Mouse (Mus musculus) retina, postnatal 1 day (tissue): ENCODE data around the gene Mms22l.
"Not testable (repeated sequence)": the region's sequence is repeated elsewhere in the genome, so short reads cannot be mapped to it uniquely, and the experiment has no call there.

Experiments
- DNase-seq: peaks from one replicate; pipeline ENCODE4 v3.0.0-alpha.2; 2012

Gene Mms22l

DNA sequence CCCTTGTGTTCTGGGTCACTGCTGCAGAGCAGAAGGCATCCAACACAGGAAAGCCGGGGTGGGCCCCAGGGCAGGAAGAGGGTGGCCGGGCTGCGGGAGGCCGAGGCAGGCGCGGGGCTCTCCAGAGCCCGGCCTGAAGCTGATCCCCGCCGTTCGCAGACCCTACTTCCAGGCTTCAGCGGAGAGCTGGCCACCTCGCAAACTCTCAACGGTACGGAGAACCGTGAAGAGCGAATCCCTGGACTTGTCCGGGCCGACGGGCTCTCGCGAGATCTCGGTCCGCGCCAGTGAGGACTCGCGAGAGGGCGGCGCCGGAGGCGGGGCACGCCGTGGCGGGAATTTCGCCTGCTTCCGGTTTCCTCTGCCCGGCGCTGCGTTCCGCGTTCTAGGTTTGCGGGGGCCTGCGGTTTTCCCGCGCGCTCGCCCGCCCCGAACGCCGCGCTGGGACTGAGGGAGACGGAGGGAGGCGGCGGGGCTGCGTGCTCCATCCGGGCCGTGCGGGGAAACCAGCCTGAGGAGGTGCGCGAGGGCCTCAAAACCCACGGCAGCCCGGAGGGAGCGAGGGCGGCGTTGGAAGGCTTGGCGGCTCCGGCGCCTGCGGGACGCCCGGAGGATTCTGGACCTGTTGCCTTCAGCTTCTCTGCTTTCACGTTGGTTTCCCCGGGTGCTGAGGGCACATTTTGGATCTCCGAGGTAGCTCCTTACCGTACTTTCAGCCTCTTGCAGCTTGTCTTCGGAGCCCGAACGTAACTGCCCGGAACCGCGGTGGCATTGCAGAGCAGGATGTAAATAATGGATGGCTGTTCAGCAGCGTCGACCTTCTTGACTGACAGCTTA is at the start of gene Mms22l:
Gene Mms22l, plus strand, starts transcription at position 336 of the 837 bp plus-strand sequence.
- DNase-seq = peak; percentile 97

DNA sequence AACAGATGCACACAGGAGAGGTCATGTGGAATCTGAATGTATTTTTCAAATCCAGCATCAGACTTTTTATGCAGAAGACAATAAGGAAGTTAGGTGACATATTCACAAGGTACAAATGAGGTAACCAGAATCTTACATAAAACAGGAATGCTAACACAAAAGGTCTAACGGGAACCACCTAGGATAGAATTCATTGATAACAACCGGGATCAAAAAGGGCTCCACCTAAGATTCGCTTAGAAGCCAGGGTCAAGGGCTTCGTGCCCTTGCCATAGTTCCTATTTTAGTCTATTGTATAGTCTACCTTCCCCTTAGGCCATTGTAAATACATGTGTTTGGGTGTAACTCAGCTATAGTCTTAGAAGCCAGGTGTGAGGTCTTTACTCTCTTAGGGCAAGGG is 12.2 kb upstream of the Mms22l start:
- not testable (repeated sequence) for DNase-seq

DNA sequence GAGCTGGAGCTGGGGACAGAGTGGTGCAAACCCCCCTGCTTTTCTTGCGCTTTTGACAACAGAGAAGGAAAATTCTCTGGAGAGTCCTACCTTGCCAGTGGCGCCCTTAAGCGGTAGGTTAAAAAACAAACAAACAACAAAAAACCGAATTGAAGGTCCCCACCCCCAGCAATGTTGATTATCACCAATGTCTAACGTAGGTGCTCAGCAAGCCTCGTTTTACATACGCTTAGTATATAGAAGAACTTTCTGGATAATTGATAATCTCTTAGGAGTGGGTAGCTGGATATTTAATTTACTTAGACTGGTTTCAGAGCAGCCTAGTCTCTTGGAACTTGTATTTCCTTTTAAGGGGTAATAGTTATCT is 685 bp downstream of the Mms22l start:
- no peak for DNase-seq

DNA sequence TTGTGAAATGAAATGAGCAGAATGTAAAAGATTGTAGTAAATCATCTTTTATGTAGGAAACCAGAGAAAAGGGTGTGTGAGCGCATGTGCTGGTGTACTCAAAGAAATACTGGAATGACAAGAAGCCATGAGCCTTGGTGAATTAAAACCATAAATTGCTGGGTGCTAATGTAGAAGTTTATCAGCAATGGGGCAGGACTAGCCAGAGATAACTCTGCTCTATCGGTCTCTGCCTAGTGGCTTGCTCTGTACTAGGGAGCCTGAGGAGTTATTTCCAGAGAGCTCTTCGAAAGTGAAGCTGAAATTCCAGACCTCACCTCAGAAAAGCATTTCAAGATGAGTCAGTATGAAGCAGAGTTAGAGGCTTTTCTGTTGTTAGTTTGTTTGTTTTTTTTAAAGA is 12.9 kb downstream of the Mms22l start:
- DNase-seq = no peak

DNA sequence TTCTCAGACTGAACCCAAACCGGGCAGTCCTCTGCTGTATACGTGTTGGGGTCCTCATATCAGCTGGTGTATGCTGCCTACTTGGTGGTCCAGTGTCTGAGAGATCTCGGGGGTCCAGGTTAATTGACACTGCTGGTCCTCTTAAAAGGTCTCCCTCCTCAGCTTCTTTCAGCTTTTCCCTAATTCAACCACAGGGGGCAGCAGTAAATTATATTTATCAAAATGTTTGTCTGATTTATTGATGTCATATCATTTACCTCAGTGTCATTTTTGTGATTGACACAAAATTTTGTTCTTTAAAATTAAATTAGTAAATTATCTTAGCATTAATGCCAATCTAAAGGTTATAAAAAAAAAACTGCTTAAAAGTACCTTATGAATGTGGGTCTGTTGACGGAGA is 40.7 kb downstream of the Mms22l start:
- DNase-seq = peak; percentile 1

DNA sequence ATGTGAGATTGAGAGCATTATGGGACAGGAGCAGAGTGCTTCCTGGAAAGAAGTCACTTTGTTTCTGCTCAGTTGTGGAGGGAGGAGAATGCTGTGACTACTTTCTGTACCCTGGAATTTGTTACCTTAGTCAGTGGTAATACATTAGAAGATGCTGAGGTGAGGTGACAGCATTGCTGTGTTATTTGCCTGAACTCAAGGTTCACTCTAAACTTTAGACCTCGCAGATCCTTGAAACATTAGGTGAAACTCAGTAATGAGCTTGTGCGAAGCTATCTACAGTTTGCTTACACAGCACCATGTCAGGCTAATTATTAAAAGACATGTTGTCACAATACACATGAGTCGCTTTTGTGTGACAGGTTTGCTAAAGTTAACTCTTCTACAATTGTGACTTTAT is 47.2 kb downstream of the Mms22l start:
- no peak for DNase-seq

DNA sequence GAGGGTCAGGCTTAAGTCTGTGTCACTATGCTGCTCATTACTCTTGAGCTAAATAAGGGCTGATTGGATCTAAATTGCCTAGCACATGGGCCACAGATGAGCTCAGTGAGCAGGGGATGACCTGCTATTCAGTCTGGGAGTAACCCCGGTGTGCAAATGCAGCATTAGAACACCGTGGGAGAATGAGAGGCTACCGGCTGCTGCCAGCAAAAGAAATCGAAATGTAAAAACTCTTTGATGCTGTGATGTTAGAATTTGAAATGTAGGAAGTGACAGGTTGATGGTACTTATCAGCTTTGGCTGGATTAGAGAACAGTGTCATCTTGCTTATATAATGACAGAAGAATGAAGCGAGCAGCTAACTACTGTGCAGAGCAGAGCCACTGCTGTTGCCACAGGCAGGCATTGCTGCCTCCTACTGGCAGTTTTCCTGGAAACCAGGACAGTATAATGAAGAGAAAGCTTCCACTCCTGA is 48.5 kb downstream of the Mms22l start:
- peak; percentile 87 for DNase-seq

DNA sequence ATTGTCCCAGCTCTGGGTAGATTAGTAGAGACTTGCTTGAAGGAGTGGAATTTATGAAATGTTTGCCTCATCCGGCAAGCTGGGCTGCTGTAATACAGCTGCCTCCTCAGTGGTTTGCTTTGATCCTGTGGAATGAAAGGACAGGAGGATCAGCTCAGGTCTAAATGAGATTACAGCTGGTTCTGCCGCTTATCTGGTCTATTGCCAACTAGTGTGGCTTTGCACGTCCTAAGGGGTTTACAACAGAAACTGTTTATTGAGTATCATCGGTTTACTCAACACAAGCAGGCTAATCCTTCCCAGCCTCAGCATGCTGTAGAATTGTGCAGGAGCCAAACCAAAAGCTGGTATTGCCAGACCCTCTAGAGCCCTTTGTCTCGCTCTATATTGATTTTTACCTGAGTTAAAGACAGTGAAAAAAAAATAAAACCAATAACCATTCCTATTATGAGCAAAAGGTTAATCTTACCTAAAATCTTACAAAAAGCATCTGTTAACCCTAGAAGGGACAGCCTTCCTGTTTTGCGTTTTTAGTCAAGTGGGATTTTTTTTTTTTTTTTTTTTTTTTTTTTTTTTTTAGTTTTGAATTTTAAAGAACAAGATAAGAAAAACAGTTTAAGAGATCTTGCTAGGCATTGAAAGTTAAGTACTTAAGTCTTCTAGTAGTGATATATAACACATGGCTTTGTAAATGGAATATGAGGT is 60.0 kb downstream of the Mms22l start:
- DNase-seq = peak; percentile 82

DNA sequence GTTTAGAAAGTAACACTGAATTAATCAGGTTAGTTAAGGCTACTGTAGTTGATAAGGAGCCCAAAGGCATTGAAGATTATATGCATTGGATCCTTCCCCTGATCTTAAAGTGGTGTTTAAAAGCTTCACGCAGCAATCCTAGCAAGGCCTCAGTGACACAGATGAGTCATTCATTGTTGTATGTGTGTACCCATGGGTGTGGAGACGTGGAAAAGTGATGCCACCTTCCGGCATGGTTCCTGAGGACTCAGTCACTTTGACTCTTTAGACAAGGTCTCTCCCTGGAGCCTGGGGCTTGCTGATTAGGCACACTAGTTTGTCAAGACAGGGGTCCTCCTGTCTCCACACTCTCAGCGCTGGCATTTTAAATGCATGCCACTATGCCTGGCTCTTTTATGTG is 60.9 kb downstream of the Mms22l start:
- DNase-seq = no peak

DNA sequence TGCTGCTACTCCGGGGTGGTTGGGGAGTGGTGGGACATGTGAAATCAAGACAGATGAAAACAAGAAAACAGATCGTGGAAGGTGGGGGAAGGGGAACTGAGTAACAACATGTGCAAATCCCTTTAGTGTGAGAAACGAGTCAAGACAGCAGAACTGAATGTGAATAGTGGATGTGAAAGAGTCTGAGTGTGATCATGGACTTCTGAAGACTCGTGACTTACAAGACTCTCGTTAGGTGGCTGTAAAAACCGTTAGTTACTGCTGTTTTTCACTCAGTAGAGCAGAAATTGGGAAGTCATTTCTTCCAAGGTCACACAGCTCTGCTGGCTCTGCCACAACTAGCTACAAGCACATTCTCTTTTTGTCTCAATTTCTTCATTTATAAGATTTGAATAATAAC is 71.8 kb downstream of the Mms22l start:
- DNase-seq = no peak

DNA sequence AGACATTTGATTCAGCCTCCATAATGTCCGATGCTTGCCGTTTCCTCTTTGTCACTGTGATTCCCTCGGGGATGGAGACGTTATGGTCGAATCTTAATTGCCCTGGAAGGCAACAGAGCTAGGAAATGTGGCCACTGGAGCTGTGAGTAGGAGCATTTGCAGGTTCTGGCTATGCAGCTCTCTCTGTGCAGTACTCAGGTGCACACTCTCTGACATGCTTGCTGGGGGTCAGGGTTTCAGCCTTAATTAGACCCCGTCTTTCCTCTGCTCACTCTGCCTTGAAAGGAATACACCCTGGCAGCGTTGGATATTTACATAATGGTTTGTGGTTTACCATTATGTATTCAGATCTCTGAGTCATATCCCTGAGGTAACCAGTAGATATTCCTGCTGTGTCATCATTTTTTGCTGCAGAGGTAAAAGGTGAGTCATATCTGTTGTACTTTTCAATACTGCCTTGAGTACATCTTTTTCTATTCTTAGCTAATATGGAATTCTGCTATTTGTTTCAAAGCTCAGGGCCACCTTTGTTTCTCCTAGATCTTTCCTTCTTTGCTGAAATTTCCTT is 72.8 kb downstream of the Mms22l start:
- no peak for DNase-seq

DNA sequence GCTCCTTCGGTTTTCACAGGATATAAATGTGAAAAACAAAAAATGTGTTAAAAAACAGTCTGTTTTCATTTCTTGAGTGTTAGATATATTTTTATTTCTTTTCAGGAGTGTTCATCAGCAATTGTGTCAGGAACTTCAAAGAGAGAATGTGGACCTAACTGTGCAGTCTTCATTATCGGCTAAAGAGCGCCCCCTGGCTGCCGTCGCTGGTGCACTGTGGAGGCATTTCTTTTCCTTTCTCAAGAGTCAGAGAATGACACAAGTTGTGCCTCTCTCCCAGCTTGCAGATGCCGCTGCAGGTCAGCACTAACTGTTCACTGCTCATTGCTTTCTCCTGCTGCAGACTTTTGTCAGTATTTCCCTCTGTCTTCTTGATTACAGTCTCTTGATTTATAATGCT is 78.0 kb downstream of the Mms22l start:
- peak; percentile 78 for DNase-seq

DNA sequence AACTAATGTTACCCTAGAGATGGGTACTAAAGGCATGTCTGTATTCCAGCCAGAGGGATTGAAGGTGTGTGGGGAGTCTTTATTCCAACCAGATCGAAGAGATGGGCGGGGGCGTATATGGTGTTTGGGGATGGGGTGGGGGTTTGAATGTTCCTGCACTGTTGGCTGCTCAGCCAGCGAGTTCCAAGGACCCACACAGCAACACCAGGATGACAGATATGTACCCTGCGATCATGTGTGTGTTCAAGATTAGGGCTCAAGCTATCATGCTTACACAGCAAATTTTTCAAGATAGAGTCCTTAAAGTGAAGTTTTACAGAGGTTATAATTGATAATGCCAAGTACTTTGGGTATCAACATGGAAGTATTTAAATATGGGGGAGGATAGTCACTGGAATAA is 81.3 kb downstream of the Mms22l start:
- no peak for DNase-seq

DNA sequence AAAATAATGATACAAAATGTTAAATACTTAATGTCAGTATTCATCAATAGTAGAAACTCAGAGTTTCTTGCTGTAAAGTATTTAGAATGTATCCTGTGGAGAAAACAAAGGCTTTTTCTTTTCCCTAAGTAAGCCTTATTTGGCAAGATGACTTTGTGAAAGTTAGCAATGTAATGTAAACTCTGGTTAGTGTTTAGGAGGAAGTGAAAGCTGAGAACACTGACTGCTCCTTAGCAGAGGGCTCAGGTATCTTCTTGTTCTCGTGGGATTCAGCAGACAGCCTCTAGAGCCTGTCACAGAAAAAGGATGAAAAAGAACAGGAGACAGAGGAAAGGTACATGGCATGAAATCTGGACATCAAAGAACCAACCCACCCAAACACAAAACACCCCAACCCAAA is 86.0 kb downstream of the Mms22l start:
- DNase-seq = no peak

DNA sequence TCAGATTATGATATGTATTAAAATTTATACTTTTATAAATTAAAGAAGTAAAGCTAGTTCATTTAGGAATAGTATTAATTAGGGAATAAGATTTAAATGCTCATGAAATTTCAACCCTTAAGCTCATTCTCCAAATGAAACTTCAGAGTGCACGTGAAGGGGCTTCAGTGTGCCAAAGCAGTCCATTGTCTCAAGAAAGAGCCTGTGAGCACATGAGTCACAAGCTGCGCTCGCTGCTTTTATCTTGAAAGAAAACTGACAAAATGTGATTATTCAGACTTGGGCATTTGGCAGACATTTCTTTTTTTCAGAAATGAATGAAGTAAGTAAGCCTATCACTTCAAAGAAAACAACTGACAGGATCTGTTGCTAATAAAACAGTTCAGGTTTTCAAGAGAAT is 87.7 kb downstream of the Mms22l start:
- DNase-seq = no peak

DNA sequence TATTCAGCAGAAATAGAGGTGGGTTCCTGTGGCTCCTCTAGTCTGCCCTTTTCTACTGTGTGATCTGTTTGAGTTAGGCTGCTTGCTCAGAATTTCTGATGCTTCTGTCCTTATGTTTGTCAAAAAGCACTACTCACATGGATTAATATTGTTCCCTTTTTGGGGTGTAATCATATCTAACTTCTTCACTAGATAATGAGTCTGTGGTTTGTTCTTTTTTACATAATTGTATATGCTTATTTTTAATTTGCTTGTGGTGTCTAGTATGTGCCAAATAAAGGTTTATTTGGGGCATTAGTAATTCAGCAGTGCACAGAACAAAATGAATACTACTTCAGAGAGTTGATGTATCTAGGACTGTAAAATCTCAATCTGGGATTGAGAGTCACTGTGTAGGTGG is 98.6 kb downstream of the Mms22l start:
- no peak for DNase-seq

DNA sequence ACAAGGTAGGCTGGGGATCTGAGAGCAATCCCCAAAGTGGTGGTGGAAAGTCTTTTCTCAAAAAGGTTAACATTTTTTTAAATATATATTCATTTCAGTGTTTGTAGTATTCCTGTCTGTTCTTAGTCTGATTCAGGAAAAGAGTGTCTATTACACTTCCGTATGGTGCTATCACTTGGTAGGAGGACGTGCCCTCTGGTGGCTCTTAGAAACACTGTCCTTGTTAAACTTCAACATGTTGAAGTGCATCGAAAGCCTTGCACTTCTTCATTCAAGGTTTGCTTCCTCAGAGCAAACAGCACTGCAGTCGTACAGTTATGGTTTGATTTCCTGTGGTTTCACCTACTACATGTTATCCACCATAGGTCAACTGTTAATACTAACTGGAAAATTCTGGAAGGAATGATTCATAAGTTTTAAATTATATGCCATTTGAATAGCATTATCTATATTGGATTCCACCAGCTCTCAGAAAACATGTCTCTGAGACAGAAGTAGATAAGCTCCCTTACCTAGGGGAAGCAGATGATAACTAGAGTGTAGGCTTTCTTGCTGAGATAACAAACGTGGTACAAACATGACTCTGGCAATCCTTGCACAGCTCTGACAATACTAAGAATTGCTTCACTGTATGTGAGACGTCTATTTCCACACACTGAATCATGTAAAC is 100.8 kb downstream of the Mms22l start:
- DNase-seq = no peak

DNA sequence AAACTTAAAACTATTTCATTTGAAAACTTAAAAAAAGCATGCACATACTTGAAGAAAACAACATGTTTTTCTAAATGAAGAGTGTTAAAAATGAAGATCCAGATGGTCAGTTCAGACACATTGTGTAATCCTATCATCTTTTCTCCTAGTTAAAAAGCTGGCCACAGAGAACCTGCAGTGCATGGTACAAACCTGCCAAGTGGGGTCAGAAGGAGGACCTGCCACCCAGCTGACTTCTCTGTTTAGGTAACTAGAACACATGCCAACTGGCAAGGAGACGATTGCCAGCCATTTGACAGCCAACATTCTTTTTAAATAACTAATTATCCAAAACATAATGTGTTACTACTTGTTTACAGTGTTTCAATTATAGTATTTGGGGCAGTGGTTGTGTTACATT is 102.4 kb downstream of the Mms22l start:
- DNase-seq = no peak

DNA sequence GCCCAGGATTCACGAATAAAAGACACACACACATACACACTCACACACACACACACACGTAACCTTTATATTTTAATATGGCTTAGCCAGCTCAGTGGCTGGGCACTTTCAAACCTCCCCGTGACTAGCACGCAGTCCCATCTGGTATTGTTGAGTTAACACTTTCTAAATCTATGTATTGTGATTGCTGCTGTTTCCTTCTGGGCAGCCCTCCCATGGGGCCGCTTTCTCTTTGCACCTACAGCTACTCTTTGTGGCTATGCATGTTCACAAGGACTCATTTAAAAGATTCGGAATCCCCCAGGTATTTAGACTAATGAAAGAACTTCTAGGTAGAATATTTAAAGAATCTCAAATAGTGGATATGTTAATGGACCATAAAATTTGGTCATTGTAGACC is 105.5 kb downstream of the Mms22l start:
- DNase-seq = no peak

DNA sequence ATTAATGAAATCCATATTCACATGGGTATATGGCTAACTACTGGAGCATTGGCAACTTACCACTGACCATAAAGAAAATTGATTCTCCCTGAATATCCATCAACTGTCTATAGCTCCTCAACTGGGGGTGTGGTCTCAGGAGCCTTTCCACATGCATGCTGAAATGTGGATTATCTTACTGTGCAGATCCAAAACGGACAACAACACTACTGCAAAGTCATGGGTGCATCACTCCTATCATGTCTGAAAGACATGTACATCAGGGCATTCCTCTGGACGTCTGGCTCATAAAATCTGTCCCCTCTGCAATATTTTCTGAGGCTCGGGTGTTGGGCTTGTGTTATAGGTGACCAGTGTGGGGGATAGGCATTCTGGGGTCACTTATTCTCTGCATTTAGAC is 112.8 kb downstream of the Mms22l start:
- no peak for DNase-seq

DNA sequence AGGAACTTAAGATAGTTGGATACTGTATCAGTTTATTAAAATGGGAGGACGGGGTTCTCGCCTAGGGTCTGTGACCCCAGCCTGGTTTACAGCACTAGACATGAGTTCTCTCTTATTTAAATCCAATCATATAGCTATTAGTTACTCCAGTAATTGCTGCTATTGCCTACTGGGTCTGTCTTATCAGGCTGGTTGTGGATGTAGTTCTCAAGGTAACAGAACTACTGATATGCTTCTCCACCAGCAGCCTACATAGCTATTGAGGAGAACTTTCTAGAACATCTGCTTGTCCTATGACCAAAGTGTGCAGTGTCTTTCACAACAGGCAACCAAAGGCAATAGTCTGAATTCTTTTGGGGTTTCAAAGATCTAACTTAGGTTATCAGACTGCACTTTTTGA is 113.3 kb downstream of the Mms22l start:
- no peak for DNase-seq

DNA sequence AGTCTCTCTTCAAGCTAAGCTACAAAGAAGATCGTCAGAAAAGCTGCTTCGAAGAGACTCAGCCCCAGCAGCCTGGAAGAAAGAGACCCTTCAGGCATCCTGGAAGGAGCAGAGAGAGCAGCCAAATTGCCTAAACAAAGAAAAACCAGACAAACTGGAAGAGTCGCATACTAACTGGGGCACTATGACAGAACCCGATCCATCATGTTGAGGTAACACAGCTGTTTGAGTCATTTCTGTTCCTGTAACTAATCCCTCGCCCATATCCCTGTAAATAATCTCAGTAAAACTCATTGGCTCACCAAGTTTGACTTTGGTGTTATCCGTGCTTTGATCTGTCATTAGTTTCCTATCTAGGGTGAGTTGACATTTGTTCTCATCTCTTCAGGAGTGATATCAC is 123.8 kb downstream of the Mms22l start:
- no peak for DNase-seq

DNA sequence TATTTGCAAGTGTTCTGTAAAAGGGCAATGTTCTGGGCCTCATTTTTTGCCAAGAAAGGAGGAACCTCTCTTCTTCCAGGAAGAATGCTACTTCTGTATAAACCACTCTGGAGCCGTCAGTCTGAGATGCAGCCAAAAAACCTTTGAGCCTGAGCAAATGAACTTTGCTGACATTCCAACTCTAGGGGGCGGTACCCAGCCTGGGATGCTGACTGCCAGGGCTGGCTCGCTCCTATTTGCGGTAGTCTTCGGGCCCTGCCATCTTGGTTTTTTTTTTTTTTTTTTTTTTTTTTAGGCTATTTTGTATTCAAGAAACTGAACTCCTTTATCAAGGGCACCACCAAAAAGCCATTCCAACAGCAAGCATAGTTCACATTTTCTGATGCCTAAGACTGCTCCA is 124.2 kb downstream of the Mms22l start:
- DNase-seq = no peak
